30 mouse cellular contexts compared by ENCODE assay signal in genomic region chr9:37453328-37453727, GRCm38 (mm10). TPM values are rescaled to one million over a fixed set of nuclear protein-coding genes. Genes with fewer than 3 reads are reported as not detected.
DNase-seq lines count a peak whose midpoint lies in the region; ATAC-seq and TF ChIP-seq lines count a peak whose summit lies in the region.
"Had no signal": no experiment of that assay in that cellular context is flagged by ENCODE, and none has a peak within 500 bp of the region (broad histone marks: within the 10 kb centered on the region; RNA-seq: fewer than 3 reads in every experiment).

No protein-coding gene starts in this region.

- TF ChIP-seq POLR2A in brain, embryonic 14.5 days (IDR thresholded peaks at IDR 0.05; ENCODE audit: borderline replicate concordance, extremely low read depth, insufficient read depth, insufficient read length, poor library complexity, severe bottlenecking): no peak

- no peak overlapping the region for H3K4me3 ChIP-seq in forebrain, embryonic 11.5 days (ENCODE audit: low read depth, low read length)
- H3K4me3 ChIP-seq in forebrain, postnatal 0 days (ENCODE audit: low read depth, low read length): no peak overlapping the region
- no peak overlapping the region for H3K4me3 ChIP-seq in lung, embryonic 14.5 days (ENCODE audit: low read depth, low read length)
- H3K4me3 ChIP-seq in forebrain, embryonic 14.5 days (ENCODE audit: low read depth, low read length): no peak overlapping the region
- H3K4me3 ChIP-seq: erythroblast, embryonic 14.5 days; heart, embryonic 10.5 days; heart, embryonic 15.5 days; liver, embryonic 12.5 days; midbrain, embryonic 13.5 days; neural tube, embryonic 15.5 days had no signal

- TF ChIP-seq CTCF in forebrain, postnatal 0 days (IDR thresholded peaks at IDR 0.05; ENCODE audit: low read depth): no peak
- no peak for TF ChIP-seq CTCF in lung, embryonic 14.5 days (IDR thresholded peaks at IDR 0.05; ENCODE audit: low read depth)
- TF ChIP-seq CTCF in brain, embryonic 14.5 days (IDR thresholded peaks at IDR 0.05; ENCODE audit: borderline replicate concordance, extremely low read depth, insufficient read depth, insufficient read length): no peak

- 34% methylated on average over 4 of the region's 4 CpGs for WGBS in forebrain, embryonic 11.5 days
- WGBS in forebrain, postnatal 0 days: 35% methylated on average over 4 of the region's 4 CpGs
- WGBS in lung, embryonic 14.5 days: 27% methylated on average over 4 of the region's 4 CpGs
- 22% methylated on average over 4 of the region's 4 CpGs for WGBS in forebrain, embryonic 14.5 days

- ATAC-seq in forebrain, embryonic 11.5 days (replicated peaks; ENCODE audit: low FRiP score): no peak
- no peak for ATAC-seq in forebrain, postnatal 0 days
- 0 out of 2 replicates have a peak, but pooled peaks have one; percentile 23 for ATAC-seq in lung, embryonic 14.5 days (ENCODE audit: insufficient read depth)
- ATAC-seq in forebrain, embryonic 14.5 days: no peak
- ATAC-seq: intestine, embryonic 16.5 days; liver, embryonic 12.5 days; Patski had no signal

- H3K9me3 ChIP-seq in forebrain, embryonic 11.5 days (ENCODE audit: control insufficient read depth, low read length): no peaks in the 10 kb centered on the region
- no peaks in the 10 kb centered on the region for H3K9me3 ChIP-seq in forebrain, postnatal 0 days (ENCODE audit: low read length)
- no peaks in the 10 kb centered on the region for H3K9me3 ChIP-seq in lung, embryonic 14.5 days (ENCODE audit: low read depth, low read length)
- no peaks in the 10 kb centered on the region for H3K9me3 ChIP-seq in forebrain, embryonic 14.5 days (replicated peaks; ENCODE audit: control insufficient read depth, low read length)
- H3K9me3 ChIP-seq: heart, embryonic 10.5 days; heart, embryonic 15.5 days; liver, embryonic 12.5 days; midbrain, embryonic 13.5 days; neural tube, embryonic 15.5 days had no signal

- peaks cover 49% of the 10 kb centered on the region for H3K4me1 ChIP-seq in forebrain, embryonic 11.5 days (replicated peaks; ENCODE audit: control insufficient read depth, insufficient read depth, low read length)
- H3K4me1 ChIP-seq in forebrain, postnatal 0 days (ENCODE audit: insufficient read depth): peaks cover 13% of the 10 kb centered on the region; the same call in 1 of the 2 replicates
- no peaks in the 10 kb centered on the region; the same call in 1 of the 2 replicates for H3K4me1 ChIP-seq in lung, embryonic 14.5 days (ENCODE audit: insufficient read depth)
- H3K4me1 ChIP-seq in forebrain, embryonic 14.5 days (ENCODE audit: control insufficient read depth, insufficient read depth, low read length): peaks cover 51% of the 10 kb centered on the region
- H3K4me1 ChIP-seq: liver, embryonic 12.5 days had no signal

- H3K27ac ChIP-seq in forebrain, embryonic 11.5 days (ENCODE audit: low read depth, low read length): peak overlapping the region; percentile 43; the same call in 1 of the 2 replicates
- H3K27ac ChIP-seq in forebrain, postnatal 0 days (ENCODE audit: low read depth, low read length): no peak overlapping the region
- H3K27ac ChIP-seq in lung, embryonic 14.5 days (ENCODE audit: low read depth): no peak overlapping the region
- H3K27ac ChIP-seq in forebrain, embryonic 14.5 days (ENCODE audit: low read depth, low read length): no peak overlapping the region
- H3K27ac ChIP-seq: heart, embryonic 10.5 days; heart, embryonic 15.5 days; kidney, postnatal 0 days; liver, embryonic 12.5 days; macrophage; neural tube, embryonic 15.5 days had no signal

- H3K36me3 ChIP-seq in forebrain, embryonic 11.5 days (ENCODE audit: control insufficient read depth, insufficient read depth, low read length): no peaks in the 10 kb centered on the region
- no peaks in the 10 kb centered on the region for H3K36me3 ChIP-seq in forebrain, postnatal 0 days (ENCODE audit: insufficient read depth)
- no peaks in the 10 kb centered on the region for H3K36me3 ChIP-seq in lung, embryonic 14.5 days (ENCODE audit: insufficient read depth)
- H3K36me3 ChIP-seq in forebrain, embryonic 14.5 days (ENCODE audit: control insufficient read depth, insufficient read depth, low read length): no peaks in the 10 kb centered on the region
- H3K36me3 ChIP-seq: heart, embryonic 10.5 days; heart, embryonic 15.5 days; liver, embryonic 12.5 days; midbrain, embryonic 13.5 days; neural tube, embryonic 15.5 days had no signal

- no peak for DNase-seq in forebrain, embryonic 11.5 days (ENCODE audit: low spot score)
- no peak for DNase-seq in forebrain, postnatal 0 days
- DNase-seq in lung, embryonic 14.5 days: peak; percentile 65
- no peak for DNase-seq in lung, postnatal 14 days
- peak; percentile 37 for DNase-seq in brain, embryonic 14.5 days (ENCODE audit: low read depth)
- peak; percentile 22 for DNase-seq in forebrain, embryonic 14.5 days (ENCODE audit: low spot score)
- DNase-seq in cerebellum, adult 9-11 months: no peak
- DNase-seq: adrenal gland, postnatal 10 days; cerebellum, adult 11 months; cerebellum, adult 9-10 months; gastrocnemius, postnatal 14 days; heart, postnatal 36 days; kidney, adult 8-10 months; kidney, postnatal 4 days; lung, adult 18-20 months; right cerebral cortex, adult 18-20 months; spleen, adult 18-20 months; thymus, postnatal 25 days had no signal

- peaks cover 19% of the 10 kb centered on the region for H3K27me3 ChIP-seq in forebrain, embryonic 11.5 days (ENCODE audit: control insufficient read depth, insufficient read depth, low read length)
- H3K27me3 ChIP-seq in forebrain, postnatal 0 days (ENCODE audit: insufficient read depth, low read length): no peaks in the 10 kb centered on the region; the same call in 1 of the 2 replicates
- H3K27me3 ChIP-seq in lung, embryonic 14.5 days (ENCODE audit: insufficient read depth, low read length): peaks cover 71% of the 10 kb centered on the region
- no peaks in the 10 kb centered on the region for H3K27me3 ChIP-seq in forebrain, embryonic 14.5 days (replicated peaks; ENCODE audit: control insufficient read depth, insufficient read depth, low read length)
- H3K27me3 ChIP-seq: Patski had no signal

- H3K9ac ChIP-seq in forebrain, embryonic 11.5 days (ENCODE audit: low read length): no peak overlapping the region
- no peak overlapping the region for H3K9ac ChIP-seq in forebrain, postnatal 0 days
- no peak overlapping the region for H3K9ac ChIP-seq in lung, embryonic 14.5 days
- no peak overlapping the region for H3K9ac ChIP-seq in forebrain, embryonic 14.5 days (ENCODE audit: low read length)
- H3K9ac ChIP-seq: heart, embryonic 15.5 days; liver, embryonic 12.5 days; midbrain, embryonic 13.5 days; neural tube, embryonic 15.5 days had no signal

- no peak overlapping the region for H3K4me2 ChIP-seq in forebrain, embryonic 11.5 days (ENCODE audit: low read depth, low read length, severe bottlenecking)
- H3K4me2 ChIP-seq in forebrain, postnatal 0 days (ENCODE audit: low read depth): no peak overlapping the region
- H3K4me2 ChIP-seq in lung, embryonic 14.5 days: no peak overlapping the region
- no peak overlapping the region for H3K4me2 ChIP-seq in forebrain, embryonic 14.5 days (ENCODE audit: low read length)
- H3K4me2 ChIP-seq: heart, embryonic 15.5 days; liver, embryonic 12.5 days; midbrain, embryonic 13.5 days; neural tube, embryonic 15.5 days had no signal

RNA-seq across cellular contexts. Expression of gene Robo3, which starts 20.3 kb away (rescaled TPM):
- polyA plus RNA-seq in forebrain, embryonic 11.5 days (2014; fragmentation: Nextera tagmentation; extraction: Ambion mirVana): 19.5 and 19.6 TPM in 2 replicates
- total RNA-seq in forebrain, postnatal 0 days (2014; rRNA removed): 1.2 and 1.9 TPM in 2 replicates
- 0.48 and 1.5 TPM in 2 replicates for polyA plus RNA-seq in forebrain, postnatal 0 days (2015; fragmentation: Nextera tagmentation; extraction: Ambion mirVana)
- 0.24 and 0.41 TPM in 2 replicates for polyA plus RNA-seq in lung, embryonic 14.5 days (2014; fragmentation: Nextera tagmentation; extraction: Ambion mirVana)
- polyA plus RNA-seq in brain, embryonic 14.5 days (2012; rRNA removed): 33.5 and 41.6 TPM in 2 replicates
- 2.5 and 2.6 TPM in 2 replicates for polyA plus RNA-seq in forebrain, embryonic 14.5 days (2014; fragmentation: Nextera tagmentation; extraction: Ambion mirVana)
- total RNA-seq: gastrocnemius, postnatal 14 days; heart, postnatal 36 days; MEL had no signal
- polyA plus RNA-seq: macrophage; stomach, embryonic 16.5 days had no signal

RNA-seq across cellular contexts. Expression of gene Msantd2, which starts 35.8 kb away (rescaled TPM):
- 45.2 and 45.3 TPM in 2 replicates for polyA plus RNA-seq in forebrain, embryonic 11.5 days (2014; fragmentation: Nextera tagmentation; extraction: Ambion mirVana)
- total RNA-seq in forebrain, postnatal 0 days (2014; rRNA removed): 43.3 and 122 TPM in 2 replicates
- polyA plus RNA-seq in forebrain, postnatal 0 days (2015; fragmentation: Nextera tagmentation; extraction: Ambion mirVana): 15.3 and 19.5 TPM in 2 replicates
- 32.4 and 35.7 TPM in 2 replicates for polyA plus RNA-seq in lung, embryonic 14.5 days (2014; fragmentation: Nextera tagmentation; extraction: Ambion mirVana)
- 65.0 and 72.6 TPM in 2 replicates for polyA plus RNA-seq in brain, embryonic 14.5 days (2012; rRNA removed)
- 29.2 and 33.6 TPM in 2 replicates for polyA plus RNA-seq in forebrain, embryonic 14.5 days (2014; fragmentation: Nextera tagmentation; extraction: Ambion mirVana)

RNA-seq across cellular contexts. Expression of gene Robo4, which starts 51.6 kb away (rescaled TPM):
- 6.6 and 7.0 TPM in 2 replicates for polyA plus RNA-seq in forebrain, embryonic 11.5 days (2014; fragmentation: Nextera tagmentation; extraction: Ambion mirVana)
- 4.1 and 9.6 TPM in 2 replicates for total RNA-seq in forebrain, postnatal 0 days (2014; rRNA removed)
- 3.1 and 3.3 TPM in 2 replicates for polyA plus RNA-seq in forebrain, postnatal 0 days (2015; fragmentation: Nextera tagmentation; extraction: Ambion mirVana)
- polyA plus RNA-seq in lung, embryonic 14.5 days (2014; fragmentation: Nextera tagmentation; extraction: Ambion mirVana): 22.8 and 25.8 TPM in 2 replicates
- 4.8 and 7.2 TPM in 2 replicates for polyA plus RNA-seq in brain, embryonic 14.5 days (2012; rRNA removed)
- 3.3 and 3.7 TPM in 2 replicates for polyA plus RNA-seq in forebrain, embryonic 14.5 days (2014; fragmentation: Nextera tagmentation; extraction: Ambion mirVana)
- total RNA-seq: MEL had no signal
- polyA plus RNA-seq: macrophage, Patski had no signal

Comparison
In these comparisons a context has a peak if more than half of its experiments do, and no peak if none do; other contexts are left out.
1. DNase-seq: peak in lung, embryonic 14.5 days (single experiment), brain, embryonic 14.5 days (single experiment) and forebrain, embryonic 14.5 days (single experiment); none in forebrain, embryonic 11.5 days (single experiment), forebrain, postnatal 0 days (single experiment), lung, postnatal 14 days (single experiment) and cerebellum, adult 9-11 months (single experiment).